Mouse (Mus musculus): ENCODE results near the gene Sec61a1. TPM values are rescaled to one million over a fixed set of nuclear protein-coding genes. Genes with fewer than 3 reads are reported as not detected.

Sec61a1 gene
- total RNA-seq, 1 experiment from 2014 or later, result 77.8 TPM

DNA sequence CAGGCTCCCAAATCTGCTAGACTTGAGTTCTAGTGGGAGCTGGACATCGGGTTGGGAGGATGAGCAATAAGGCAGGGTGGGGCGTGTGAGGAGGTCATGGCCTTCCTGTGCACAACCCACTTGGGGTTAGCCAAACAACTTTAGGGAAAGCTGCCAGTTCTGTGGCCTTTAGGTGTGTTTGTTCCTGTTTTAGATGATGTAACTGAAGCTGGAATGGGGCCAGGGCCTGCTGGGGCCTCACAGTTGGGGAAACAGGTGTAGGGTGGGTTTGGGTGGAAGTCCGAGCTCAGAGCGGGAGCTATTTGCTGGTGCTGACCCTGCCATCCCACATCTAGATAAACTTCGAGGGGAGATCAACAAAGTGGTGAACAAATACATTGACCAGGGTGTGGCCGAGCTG lies 33.3 kb downstream of the Sec61a1 start:
- 0 out of 4 replicates have a peak, but pooled peaks have one; percentile 12 to 32 for ATAC-seq (replicated peaks in 1 of 2; ENCODE audit: insufficient read depth in 1 of 2, low FRiP score in 2 of 2, low TSS enrichment in 1 of 2, low read depth in 1 of 2, poor library complexity in 2 of 2, severe bottlenecking in 2 of 2)

DNA sequence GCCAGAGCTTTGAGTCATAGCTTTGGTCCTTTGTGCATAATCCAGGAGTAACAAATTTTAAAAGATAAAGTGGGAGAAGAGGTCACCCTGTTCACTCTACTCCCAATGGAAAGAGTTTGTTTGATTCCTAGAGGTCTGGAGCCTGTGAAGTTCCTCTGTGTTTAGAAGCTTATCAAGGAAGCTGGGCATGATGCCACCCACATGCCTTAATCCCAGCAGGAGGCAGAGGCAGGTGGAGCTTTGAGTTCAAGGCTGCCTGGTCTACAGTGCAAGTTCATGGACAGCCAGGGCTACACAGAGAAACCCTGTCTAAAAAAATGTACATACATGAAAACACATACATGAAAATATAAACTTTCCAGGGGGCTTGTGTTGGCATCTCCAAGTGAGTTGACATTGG lies 34.8 kb downstream of the Sec61a1 start:
- ATAC-seq (replicated peaks in 1 of 2; ENCODE audit: insufficient read depth in 1 of 2, low FRiP score in 2 of 2, low TSS enrichment in 1 of 2, low read depth in 1 of 2, poor library complexity in 2 of 2, severe bottlenecking in 2 of 2), result no peak

DNA sequence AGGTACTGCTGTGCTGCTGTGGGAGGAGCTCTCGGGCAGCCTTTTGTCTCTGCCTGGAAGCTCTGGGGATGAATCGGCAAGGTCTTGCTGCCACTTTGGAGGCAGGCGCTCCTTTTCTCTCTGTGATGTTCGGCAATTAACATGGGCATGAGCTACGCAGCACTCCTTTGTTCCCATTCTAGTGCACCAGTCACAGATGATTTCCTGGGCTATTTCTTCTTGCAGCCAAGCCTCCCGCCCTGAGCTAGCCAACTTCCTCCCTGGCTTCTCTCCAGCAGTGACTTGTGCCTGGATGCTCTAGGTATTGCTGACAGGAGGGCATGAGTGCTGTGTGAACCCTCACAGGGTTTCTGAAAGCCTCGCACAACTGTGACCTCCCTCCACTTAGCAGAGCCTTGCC lies 35.6 kb downstream of the Sec61a1 start:
- peak; percentile 29 to 40; a peak in 2 of 4 replicates for ATAC-seq (replicated peaks in 1 of 2; ENCODE audit: insufficient read depth in 1 of 2, low FRiP score in 2 of 2, low TSS enrichment in 1 of 2, low read depth in 1 of 2, poor library complexity in 2 of 2, severe bottlenecking in 2 of 2)

DNA sequence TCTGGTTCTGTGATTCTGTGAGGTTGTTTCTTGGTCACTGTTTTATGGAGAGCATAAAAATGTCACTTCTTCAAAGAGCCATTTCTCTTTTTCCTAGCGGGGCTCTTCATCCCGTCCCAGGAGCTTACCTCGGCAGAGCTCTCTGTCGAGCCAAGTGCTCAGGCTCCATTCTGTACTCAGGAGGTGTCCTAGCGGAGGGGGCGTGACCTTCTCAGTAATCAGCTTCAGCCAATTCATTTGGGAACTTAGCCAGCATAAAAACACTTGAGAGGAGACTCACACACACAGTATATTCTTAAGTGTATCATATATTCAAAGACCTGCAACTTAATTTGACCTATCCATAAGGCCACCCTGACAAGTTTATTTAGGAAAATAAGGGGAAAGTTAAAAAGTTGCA lies 38.3 kb downstream of the Sec61a1 start:
- ATAC-seq (replicated peaks in 1 of 2; ENCODE audit: insufficient read depth in 1 of 2, low FRiP score in 2 of 2, low TSS enrichment in 1 of 2, low read depth in 1 of 2, poor library complexity in 2 of 2, severe bottlenecking in 2 of 2), result no peak

DNA sequence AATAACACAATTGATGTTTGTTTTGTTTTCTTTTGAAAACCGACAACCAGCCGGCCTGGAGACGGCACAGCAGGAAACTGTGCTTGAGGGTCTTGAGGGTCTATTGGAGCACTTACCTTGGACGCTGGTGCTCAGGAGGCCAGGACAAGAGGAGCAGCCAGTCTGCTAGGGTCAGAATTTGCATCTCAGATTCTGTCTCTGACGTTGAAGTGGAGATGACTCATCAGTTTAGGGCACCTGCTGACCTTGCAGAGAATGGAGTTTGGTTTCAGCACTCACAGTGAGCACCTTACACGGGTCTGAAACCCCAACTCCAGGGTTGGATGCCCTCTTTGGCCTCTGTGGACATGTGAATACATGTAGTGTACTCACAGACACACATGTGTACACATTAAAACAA lies 48.8 kb downstream of the Sec61a1 start:
- no peak for ATAC-seq (replicated peaks in 1 of 2; ENCODE audit: insufficient read depth in 1 of 2, low FRiP score in 2 of 2, low TSS enrichment in 1 of 2, low read depth in 1 of 2, poor library complexity in 2 of 2, severe bottlenecking in 2 of 2)

DNA sequence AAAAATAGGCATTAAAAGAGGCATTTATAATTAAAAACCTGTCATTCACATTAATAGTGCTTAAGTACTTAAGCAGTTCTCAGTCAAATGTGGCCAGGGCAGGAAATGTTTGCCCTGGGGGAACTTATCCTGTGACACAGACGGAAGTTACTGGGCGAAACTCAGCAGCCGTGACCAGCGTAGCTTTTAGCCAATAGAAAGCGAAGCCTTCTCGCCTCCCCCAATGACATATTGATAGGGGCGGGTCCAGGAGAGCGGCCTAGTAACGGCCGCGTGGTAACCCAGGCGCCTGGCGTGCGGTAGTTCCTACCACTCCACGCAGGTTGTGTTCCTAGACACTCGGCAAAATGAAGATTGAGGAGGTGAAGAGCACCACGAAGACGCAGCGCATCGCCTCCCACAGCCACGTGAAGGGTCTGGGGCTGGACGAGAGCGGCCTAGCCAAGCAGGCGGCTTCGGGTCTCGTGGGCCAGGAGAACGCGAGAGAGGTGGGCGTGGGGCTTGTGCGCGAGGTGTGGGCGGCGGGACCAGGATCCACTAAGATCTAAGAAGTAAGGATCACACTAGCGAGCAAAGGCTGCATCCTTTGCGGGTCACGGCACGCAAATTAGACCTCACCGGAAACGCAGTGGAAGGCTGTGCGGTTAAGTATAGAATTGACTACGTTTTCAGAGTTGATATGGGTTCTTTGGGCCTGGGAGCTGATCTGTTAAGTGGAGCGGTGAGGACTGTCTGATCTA lies 53.4 kb downstream of the Sec61a1 start, which contains the start of gene Ruvbl1:
TSS of gene Ruvbl1 (plus strand) at position 229 of the 740 bp plus-strand sequence.
- peak; percentile 98 to 99 for ATAC-seq (replicated peaks in 1 of 2; ENCODE audit: insufficient read depth in 1 of 2, low FRiP score in 2 of 2, low TSS enrichment in 1 of 2, low read depth in 1 of 2, poor library complexity in 2 of 2, severe bottlenecking in 2 of 2)

DNA sequence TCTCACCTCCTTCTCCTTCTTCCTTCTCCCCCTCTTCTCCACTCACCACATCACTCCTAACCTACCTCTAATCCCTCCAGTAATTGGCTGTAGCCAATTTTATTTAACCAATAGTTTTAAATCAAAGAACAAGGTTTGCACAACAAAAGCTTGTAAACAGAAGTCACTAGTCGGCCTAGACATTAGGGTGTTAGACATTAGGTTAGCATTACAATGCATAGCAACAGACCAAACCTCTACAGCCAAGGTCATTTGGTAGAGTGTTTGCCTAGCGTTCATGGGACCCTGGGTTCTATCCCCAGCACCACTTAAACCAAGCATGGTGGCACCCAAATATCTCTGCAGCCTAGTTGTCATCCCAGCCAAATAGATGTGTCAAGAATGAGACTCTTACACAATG lies 64.2 kb downstream of the Sec61a1 start:
- ATAC-seq (replicated peaks in 1 of 2; ENCODE audit: insufficient read depth in 1 of 2, low FRiP score in 2 of 2, low TSS enrichment in 1 of 2, low read depth in 1 of 2, poor library complexity in 2 of 2, severe bottlenecking in 2 of 2), result no peak

Other genes with a start within 250 kb of the Sec61a1 start
- gene Eefsec, start 72.4 kb downstream of the Sec61a1 start, total RNA-seq (2017), result 13.1 and 24.5 TPM in 2 replicates
- gene Ruvbl1, start 53.5 kb downstream of the Sec61a1 start, total RNA-seq (2017), result 154 and 242 TPM in 2 replicates
- gene Kbtbd12, start 119.0 kb upstream of the Sec61a1 start, total RNA-seq (2017), result 0.35 and 3.8 TPM in 2 replicates
- gene Mgll, start 205.5 kb upstream of the Sec61a1 start, total RNA-seq (2017), result 0.55 and 1.1 TPM in 2 replicates